ENCODE assay signal across 8 mouse cellular contexts in the genomic region with DNA sequence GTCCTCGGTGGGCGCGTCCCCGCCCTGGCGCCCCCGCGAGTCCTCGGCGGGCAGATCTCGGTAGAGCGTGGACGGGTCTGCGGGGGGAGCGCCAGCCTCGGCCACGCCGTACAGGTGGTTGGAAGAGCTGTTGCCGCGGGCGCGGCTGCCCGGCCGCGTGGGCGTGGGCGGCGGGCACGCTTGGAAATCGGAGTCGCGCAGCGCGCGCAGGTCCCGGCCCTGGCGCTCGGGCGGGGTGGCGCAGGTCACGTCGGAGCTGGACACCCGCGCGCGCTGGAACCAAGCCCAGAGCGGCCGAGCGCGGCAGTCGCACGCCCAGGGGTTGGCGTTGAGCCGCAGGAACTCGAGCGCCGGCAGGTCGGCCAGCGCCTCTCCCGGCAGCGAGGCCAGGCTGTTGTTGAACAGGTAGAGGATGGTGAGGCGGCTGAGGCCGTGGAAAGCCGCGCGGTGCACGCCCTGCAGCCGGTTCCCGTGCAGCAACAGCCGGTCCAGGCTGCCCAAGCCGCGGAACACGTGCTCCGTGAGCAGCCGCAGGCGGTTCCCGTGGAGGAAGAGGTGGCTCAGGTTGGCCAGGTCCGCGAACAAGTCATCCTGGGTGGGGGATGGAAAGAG. TPM values are rescaled to one million over a fixed set of nuclear protein-coding genes. Genes with fewer than 3 reads are reported as not detected.
DNase-seq lines count a peak whose midpoint lies in the region; ATAC-seq lines count a peak whose summit lies in the region.

No protein-coding gene starts in this region.

- ATAC-seq in embryonic facial prominence, embryonic 12.5 days (ENCODE audit: insufficient number of reproducible peaks, insufficient read depth, low FRiP score, low TSS enrichment) = peak; percentile 22; the same call in 1 of the 2 replicates
- peak; percentile 65 for ATAC-seq in heart, embryonic 16.5 days (replicated peaks; ENCODE audit: extremely low read depth, insufficient read depth, low FRiP score)
- ATAC-seq in kidney, embryonic 16.5 days (ENCODE audit: low FRiP score, low TSS enrichment) = peak; percentile 63
- no peak; the same call in 1 of the 2 replicates for ATAC-seq in stomach, embryonic 15.5 days (ENCODE audit: insufficient read depth, low FRiP score, low read depth)
- no peak for ATAC-seq in erythroid progenitor cell, adult 5-6 weeks (replicated peaks; ENCODE audit: low FRiP score, poor library complexity, severe bottlenecking)

- H3K9ac ChIP-seq in embryonic facial prominence, embryonic 12.5 days = peak overlapping the region; percentile 39
- H3K9ac ChIP-seq in heart, embryonic 16.5 days (ENCODE audit: low read length) = peak overlapping the region; percentile 54
- H3K9ac ChIP-seq in kidney, embryonic 16.5 days (replicated peaks; ENCODE audit: low read length) = peak overlapping the region; percentile 58
- H3K9ac ChIP-seq in stomach, embryonic 15.5 days = no peak overlapping the region

- peak overlapping the region; percentile 41 for H3K4me3 ChIP-seq in embryonic facial prominence, embryonic 12.5 days
- peak overlapping the region; percentile 60 for H3K4me3 ChIP-seq in heart, embryonic 16.5 days (ENCODE audit: low read length)
- peak overlapping the region; percentile 53 for H3K4me3 ChIP-seq in kidney, embryonic 16.5 days (ENCODE audit: low read length)
- peak overlapping the region; percentile 49 for H3K4me3 ChIP-seq in stomach, embryonic 15.5 days (replicated peaks)

- peaks cover 10% of the 10 kb centered on the region for H3K4me1 ChIP-seq in embryonic facial prominence, embryonic 12.5 days
- H3K4me1 ChIP-seq in heart, embryonic 16.5 days (ENCODE audit: control insufficient read depth, insufficient read depth, low read length) = peaks cover 8% of the 10 kb centered on the region
- H3K4me1 ChIP-seq in kidney, embryonic 16.5 days (ENCODE audit: insufficient read depth, low read length) = peaks cover 10% of the 10 kb centered on the region; the same call in 1 of the 2 replicates
- peaks cover 12% of the 10 kb centered on the region for H3K4me1 ChIP-seq in stomach, embryonic 15.5 days

- no peaks in the 10 kb centered on the region for H3K9me3 ChIP-seq in embryonic facial prominence, embryonic 12.5 days
- no peaks in the 10 kb centered on the region for H3K9me3 ChIP-seq in heart, embryonic 16.5 days (replicated peaks; ENCODE audit: control insufficient read depth, low read length)
- no peaks in the 10 kb centered on the region for H3K9me3 ChIP-seq in kidney, embryonic 16.5 days (ENCODE audit: low read length)
- no peaks in the 10 kb centered on the region for H3K9me3 ChIP-seq in stomach, embryonic 15.5 days

- peak; percentile 34 for DNase-seq in ovary, postnatal 14 days (ENCODE audit: low spot score)
- DNase-seq in ovary, postnatal 10 days (ENCODE audit: low spot score) = no peak
- DNase-seq in lung, postnatal 14 days = peak; percentile 58

- no peak overlapping the region for H3K27ac ChIP-seq in embryonic facial prominence, embryonic 12.5 days
- H3K27ac ChIP-seq in heart, embryonic 16.5 days (ENCODE audit: low read length) = no peak overlapping the region
- no peak overlapping the region for H3K27ac ChIP-seq in kidney, embryonic 16.5 days (ENCODE audit: low read length)
- H3K27ac ChIP-seq in stomach, embryonic 15.5 days = no peak overlapping the region

- peaks cover 87% of the 10 kb centered on the region for H3K27me3 ChIP-seq in embryonic facial prominence, embryonic 12.5 days
- peaks cover 84% of the 10 kb centered on the region for H3K27me3 ChIP-seq in heart, embryonic 16.5 days (ENCODE audit: control insufficient read depth, insufficient read depth, low read length)
- peaks cover 76% of the 10 kb centered on the region for H3K27me3 ChIP-seq in kidney, embryonic 16.5 days (ENCODE audit: insufficient read depth, low read length)
- H3K27me3 ChIP-seq in stomach, embryonic 15.5 days (replicated peaks) = peaks cover 84% of the 10 kb centered on the region

- WGBS in embryonic facial prominence, embryonic 12.5 days = under 1% methylated on average over 77 of the region's 78 CpGs
- WGBS in heart, embryonic 16.5 days = 1% methylated on average over 78 of the region's 78 CpGs
- under 1% methylated on average over 73 of the region's 78 CpGs for WGBS in kidney, embryonic 16.5 days
- WGBS in stomach, embryonic 15.5 days = 2% methylated on average over 78 of the region's 78 CpGs

- H3K36me3 ChIP-seq in embryonic facial prominence, embryonic 12.5 days = no peaks in the 10 kb centered on the region
- H3K36me3 ChIP-seq in heart, embryonic 16.5 days (ENCODE audit: control insufficient read depth, insufficient read depth) = no peaks in the 10 kb centered on the region
- H3K36me3 ChIP-seq in kidney, embryonic 16.5 days (ENCODE audit: insufficient read depth, low read length) = no peaks in the 10 kb centered on the region
- no peaks in the 10 kb centered on the region for H3K36me3 ChIP-seq in stomach, embryonic 15.5 days

- peak overlapping the region; percentile 68 for H3K4me2 ChIP-seq in embryonic facial prominence, embryonic 12.5 days (replicated peaks)
- H3K4me2 ChIP-seq in heart, embryonic 16.5 days (ENCODE audit: low read depth, low read length) = peak overlapping the region; percentile 88
- peak overlapping the region; percentile 95 for H3K4me2 ChIP-seq in kidney, embryonic 16.5 days (replicated peaks; ENCODE audit: low read depth, low read length)
- peak overlapping the region; percentile 97 for H3K4me2 ChIP-seq in stomach, embryonic 15.5 days

RNA-seq across cellular contexts. Expression of a gene that starts 14.3 kb away (rescaled TPM):
- 5.2 and 5.4 TPM in 2 replicates for polyA plus RNA-seq in embryonic facial prominence, embryonic 12.5 days (2016; fragmentation: Nextera tagmentation; extraction: Ambion mirVana)
- polyA plus RNA-seq in heart, embryonic 16.5 days (2015; fragmentation: Nextera tagmentation; extraction: Ambion mirVana) = 1.5 and 1.7 TPM in 2 replicates
- 1.0 and 1.5 TPM in 2 replicates for polyA plus RNA-seq in kidney, embryonic 16.5 days (2015; fragmentation: Nextera tagmentation; extraction: Ambion mirVana)
- 0.85 and 0.91 TPM in 2 replicates for polyA plus RNA-seq in stomach, embryonic 15.5 days (2015; fragmentation: Nextera tagmentation; extraction: Ambion mirVana)
- total RNA-seq in erythroid progenitor cell, adult 5-6 weeks (2015; ENCODE audit: low replicate concordance) = not detected in 2 replicates
- total RNA-seq in erythroid progenitor cell, adult 5-6 weeks (2017; ENCODE audit: low replicate concordance) = not detected in 2 replicates

RNA-seq across cellular contexts. Expression of a gene that starts 33.6 kb away (rescaled TPM):
- 19.0 and 19.6 TPM in 2 replicates for polyA plus RNA-seq in embryonic facial prominence, embryonic 12.5 days (2016; fragmentation: Nextera tagmentation; extraction: Ambion mirVana)
- 8.0 and 8.7 TPM in 2 replicates for polyA plus RNA-seq in heart, embryonic 16.5 days (2015; fragmentation: Nextera tagmentation; extraction: Ambion mirVana)
- 15.6 and 17.8 TPM in 2 replicates for polyA plus RNA-seq in kidney, embryonic 16.5 days (2015; fragmentation: Nextera tagmentation; extraction: Ambion mirVana)
- polyA plus RNA-seq in stomach, embryonic 15.5 days (2015; fragmentation: Nextera tagmentation; extraction: Ambion mirVana) = 19.5 and 26.3 TPM in 2 replicates
- 716 and 794 TPM in 2 replicates for total RNA-seq in erythroid progenitor cell, adult 5-6 weeks (2015; ENCODE audit: low replicate concordance)
- total RNA-seq in erythroid progenitor cell, adult 5-6 weeks (2017; ENCODE audit: low replicate concordance) = 395 and 487 TPM in 2 replicates

RNA-seq across cellular contexts. Expression of a gene that starts 45.4 kb away (rescaled TPM):
- polyA plus RNA-seq in embryonic facial prominence, embryonic 12.5 days (2016; fragmentation: Nextera tagmentation; extraction: Ambion mirVana) = 39.4 and 41.3 TPM in 2 replicates
- 92.9 and 97.9 TPM in 2 replicates for polyA plus RNA-seq in heart, embryonic 16.5 days (2015; fragmentation: Nextera tagmentation; extraction: Ambion mirVana)
- polyA plus RNA-seq in kidney, embryonic 16.5 days (2015; fragmentation: Nextera tagmentation; extraction: Ambion mirVana) = 60.1 and 66.6 TPM in 2 replicates
- polyA plus RNA-seq in stomach, embryonic 15.5 days (2015; fragmentation: Nextera tagmentation; extraction: Ambion mirVana) = 47.2 and 50.4 TPM in 2 replicates
- total RNA-seq in erythroid progenitor cell, adult 5-6 weeks (2015; ENCODE audit: low replicate concordance) = 16.8 and 17.3 TPM in 2 replicates
- total RNA-seq in erythroid progenitor cell, adult 5-6 weeks (2017; ENCODE audit: low replicate concordance) = 6.5 TPM in 1 of 2 replicates, not detected in the other

RNA-seq across cellular contexts. Expression of a gene that starts 49.8 kb away (rescaled TPM):
- 0.13 and 0.23 TPM in 2 replicates for polyA plus RNA-seq in embryonic facial prominence, embryonic 12.5 days (2016; fragmentation: Nextera tagmentation; extraction: Ambion mirVana)
- polyA plus RNA-seq in heart, embryonic 16.5 days (2015; fragmentation: Nextera tagmentation; extraction: Ambion mirVana) = 0.21 and 0.24 TPM in 2 replicates
- 0.19 and 0.26 TPM in 2 replicates for polyA plus RNA-seq in kidney, embryonic 16.5 days (2015; fragmentation: Nextera tagmentation; extraction: Ambion mirVana)
- polyA plus RNA-seq in stomach, embryonic 15.5 days (2015; fragmentation: Nextera tagmentation; extraction: Ambion mirVana) = 0.08 and 0.19 TPM in 2 replicates
- total RNA-seq in erythroid progenitor cell, adult 5-6 weeks (2015; ENCODE audit: low replicate concordance) = not detected in 2 replicates
- not detected in 2 replicates for total RNA-seq in erythroid progenitor cell, adult 5-6 weeks (2017; ENCODE audit: low replicate concordance)

Comparison
In these comparisons a context has a peak if more than half of its experiments do, and no peak if none do; other contexts are left out.
1. ATAC-seq: peak in embryonic facial prominence, embryonic 12.5 days (single experiment), heart, embryonic 16.5 days (single experiment) and kidney, embryonic 16.5 days (single experiment); none in stomach, embryonic 15.5 days (single experiment) and erythroid progenitor cell, adult 5-6 weeks (single experiment).
2. Peak in every context shown above with its lines, with median percentiles within 50 percentile points of each other: H3K4me2 ChIP-seq and H3K4me3 ChIP-seq.